Mouse (Mus musculus) spleen, adult 2 months (tissue): Measurements from ENCODE around the gene Fbrs.
"Not testable (repeated sequence)": the region's sequence is repeated elsewhere in the genome, so short reads cannot be mapped to it uniquely, and the experiment has no call there.

Experiments used
- CTCF ChIP-seq: fragments of 200-500 bp; IDR thresholded peaks from 2 replicates; pipeline ENCODE4 v1.5.1; 2011; ENCODE audit warnings: mild to moderate bottlenecking, inconsistent platforms; ENCODE audit not compliant: insufficient read depth, insufficient read length, insufficient replicate concordance; ENCODE audit errors: extremely low read depth
- POLR2A ChIP-seq: fragments of 200-500 bp; IDR thresholded peaks from 2 replicates; pipeline ENCODE4 v1.6.1; 2011; ENCODE audit warnings: low read depth, low read length, inconsistent platforms

DNA sequence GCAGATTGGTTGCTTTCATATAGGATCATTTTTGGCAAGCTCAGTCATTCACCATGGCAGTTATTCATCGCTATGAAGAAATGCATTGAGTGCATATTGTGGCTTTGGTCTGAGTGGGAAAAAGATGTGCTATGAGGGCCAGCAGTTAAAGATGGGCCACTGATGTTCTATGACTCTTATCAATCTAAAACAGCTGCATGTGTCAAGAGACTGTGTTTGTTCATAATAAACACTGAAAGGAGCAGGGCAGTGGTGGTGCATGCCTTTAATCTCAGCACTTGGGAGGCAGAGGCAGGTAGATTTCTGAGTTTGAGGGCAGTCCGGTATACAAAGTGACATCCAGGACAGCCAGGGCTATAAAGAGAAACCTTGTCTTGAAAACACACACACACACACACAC lies 13.3 kb upstream of the Fbrs start:
- not testable (repeated sequence) for TF ChIP-seq CTCF, POLR2A
